9 mouse cellular contexts compared by ENCODE assay signal in the genomic region with DNA sequence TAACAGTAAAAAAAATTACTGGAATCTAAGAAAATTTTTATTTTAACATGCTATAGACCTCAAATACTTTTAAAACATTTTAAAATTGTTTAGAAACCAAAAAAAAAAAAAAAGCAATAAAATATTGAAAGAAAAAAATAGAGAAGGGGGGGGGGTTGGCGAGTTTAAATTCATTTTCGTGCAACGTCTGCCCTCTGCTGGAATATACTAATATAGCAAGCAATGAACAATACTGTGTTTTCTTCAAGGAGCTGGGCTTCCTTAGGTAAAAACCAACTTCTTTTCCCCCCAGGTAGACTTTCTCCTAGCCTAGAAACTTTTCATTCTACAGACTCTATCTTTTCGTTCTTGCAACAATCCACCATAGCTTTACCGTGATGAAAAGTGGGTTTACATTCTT. TPM values are rescaled to one million over a fixed set of nuclear protein-coding genes. Genes with fewer than 3 reads are reported as not detected.
DNase-seq lines count a peak whose midpoint lies in the region; ATAC-seq and TF ChIP-seq lines count a peak whose summit lies in the region.
"Had no signal": no experiment of that assay in that cellular context is flagged by ENCODE, and none has a peak within 500 bp of the region (broad histone marks: within the 10 kb centered on the region; RNA-seq: fewer than 3 reads in every experiment).

No protein-coding gene starts in this region.

- no peak for ATAC-seq in lung, postnatal 0 days

- peaks cover 5 to 19% of the 10 kb centered on the region in 2 experiments; a peak in 3 of 4 replicates for H3K36me3 ChIP-seq in MEL (ENCODE audit: control insufficient read depth in 1 of 2, insufficient read depth in 2 of 2, low read length in 2 of 2)
- no peaks in the 10 kb centered on the region for H3K36me3 ChIP-seq in lung, postnatal 0 days (ENCODE audit: insufficient read depth, low read length)
- H3K36me3 ChIP-seq: midbrain, embryonic 12.5 days had no signal

- peak overlapping the region in 1 of 2 experiments; percentile 7; a peak in 1 of 4 replicates for H3K4me3 ChIP-seq in MEL (ENCODE audit: control insufficient read depth in 1 of 2, insufficient read depth in 1 of 2, low read depth in 2 of 2, low read length in 2 of 2)
- H3K4me3 ChIP-seq in lung, postnatal 0 days (ENCODE audit: low read depth, low read length): no peak overlapping the region
- H3K4me3 ChIP-seq: midbrain, embryonic 12.5 days had no signal

- no peaks in the 10 kb centered on the region for H3K9me3 ChIP-seq in MEL (replicated peaks; ENCODE audit: insufficient read depth, low read length)
- no peaks in the 10 kb centered on the region for H3K9me3 ChIP-seq in lung, postnatal 0 days (ENCODE audit: low read length)
- H3K9me3 ChIP-seq: midbrain, embryonic 12.5 days had no signal

- TF ChIP-seq POLR2A in MEL (IDR thresholded peaks at IDR 0.05; ENCODE audit: control insufficient read depth in 1 of 2, insufficient read depth in 1 of 2, low read depth in 1 of 2, low read length in 2 of 2, poor library complexity in 1 of 2): no peak

- H3K9ac ChIP-seq in MEL (ENCODE audit: control insufficient read depth, low read depth, low read length, poor library complexity, severe bottlenecking): no peak overlapping the region
- no peak overlapping the region for H3K9ac ChIP-seq in lung, postnatal 0 days (replicated peaks; ENCODE audit: low read depth)
- H3K9ac ChIP-seq: midbrain, embryonic 12.5 days had no signal

- TF ChIP-seq CTCF in MEL (IDR thresholded peaks at IDR 0.05 in 2 of 3, conservative IDR thresholded peaks at IDR 0.05 in 1 of 3; ENCODE audit: control insufficient read depth in 1 of 3, insufficient read depth in 1 of 3, low read depth in 2 of 3, low read length in 3 of 3, poor library complexity in 1 of 3, severe bottlenecking in 1 of 3): peak; percentile 11 to 65 (median 26); a peak in 4 of 6 replicates
- peak; percentile 63 for TF ChIP-seq CTCF in lung, postnatal 0 days (IDR thresholded peaks at IDR 0.05)

- TF ChIP-seq EP300 in MEL (IDR thresholded peaks at IDR 0.05; ENCODE audit: low read depth in 1 of 2, low read length in 2 of 2): no peak
- TF ChIP-seq EP300 in lung, postnatal 0 days (IDR thresholded peaks at IDR 0.05): no peak

- no peak overlapping the region for H3K27ac ChIP-seq in MEL (ENCODE audit: control insufficient read depth, low read depth, low read length)
- no peak overlapping the region for H3K27ac ChIP-seq in lung, postnatal 0 days (ENCODE audit: low read length)
- H3K27ac ChIP-seq: midbrain, embryonic 12.5 days had no signal

- no peaks in the 10 kb centered on the region for H3K27me3 ChIP-seq in MEL (ENCODE audit: control insufficient read depth in 1 of 2, insufficient read depth in 2 of 2, low read length in 2 of 2)
- no peaks in the 10 kb centered on the region for H3K27me3 ChIP-seq in lung, postnatal 0 days (replicated peaks; ENCODE audit: insufficient read depth, low read length)
- H3K27me3 ChIP-seq: midbrain, embryonic 12.5 days had no signal

- WGBS in lung, postnatal 0 days: 8% methylated on average over 5 of the region's 5 CpGs

- DNase-seq in cerebellum, postnatal 14 days: peak; percentile 16 to 51
- no peak for DNase-seq in cerebellum, adult 18-20 months
- DNase-seq in kidney, postnatal 36 days: peak; percentile 6 to 27
- DNase-seq in kidney, adult 8-10 months: no peak
- DNase-seq in MEL (ENCODE audit: low read depth, low spot score): peak; percentile 72
- DNase-seq in lung, postnatal 0 days (ENCODE audit: low spot score): peak; percentile 37
- no peak for DNase-seq in ovary, postnatal 36 days (ENCODE audit: low spot score)
- no peak for DNase-seq in urinary bladder, postnatal 25 days (ENCODE audit: low spot score)

- peaks cover 5 to 19% of the 10 kb centered on the region in 2 experiments; a peak in 3 of 4 replicates for H3K4me1 ChIP-seq in MEL (ENCODE audit: control insufficient read depth in 1 of 2, insufficient read depth in 2 of 2, low read length in 2 of 2)
- H3K4me1 ChIP-seq in lung, postnatal 0 days (ENCODE audit: insufficient read depth, low read depth, low read length): no peaks in the 10 kb centered on the region
- H3K4me1 ChIP-seq: midbrain, embryonic 12.5 days had no signal

- no peaks in the 10 kb centered on the region for H3K79me2 ChIP-seq in MEL (ENCODE audit: control insufficient read depth, insufficient read depth, low read length, poor library complexity)

- peak; percentile 81 for TF ChIP-seq RAD21 in MEL (IDR thresholded peaks at IDR 0.05; ENCODE audit: low read depth, low read length)

- no peak overlapping the region for H3K4me2 ChIP-seq in lung, postnatal 0 days (replicated peaks; ENCODE audit: low read depth, low read length)
- H3K4me2 ChIP-seq: midbrain, embryonic 12.5 days had no signal

TF ChIP-seq in MEL, 35 proteins besides CTCF, POLR2A, EP300 and RAD21:
- peak; percentile 66 for TF ChIP-seq SMC3 (IDR thresholded peaks at IDR 0.05; ENCODE audit: low read depth, low read length)
- TF ChIP-seq MYB (IDR thresholded peaks at IDR 0.05; ENCODE audit: low read depth, low read length): no peak
- 0 out of 2 replicates have a peak, but pooled peaks have one; percentile 31 for TF ChIP-seq ETS1 (IDR thresholded peaks at IDR 0.05; ENCODE audit: low read depth, low read length)
- TF ChIP-seq MAZ (IDR thresholded peaks at IDR 0.05; ENCODE audit: low read depth, low read length): peak; percentile 88
- no peak for TF ChIP-seq MAFK (IDR thresholded peaks at IDR 0.05; ENCODE audit: borderline replicate concordance, low read depth, low read length)
- TF ChIP-seq JUND (IDR thresholded peaks at IDR 0.05; ENCODE audit: low read depth, low read length): no peak
- TF ChIP-seq HCFC1 (IDR thresholded peaks at IDR 0.05; ENCODE audit: low read depth, low read length): no peak
- TF ChIP-seq POLR2AphosphoS5 (IDR thresholded peaks at IDR 0.05; ENCODE audit: borderline replicate concordance, low read depth, low read length): no peak
- 0 out of 2 replicates have a peak, but pooled peaks have one; percentile 24 for TF ChIP-seq TCF12 (IDR thresholded peaks at IDR 0.05; ENCODE audit: low read depth, low read length)
- no peak for TF ChIP-seq TBP (IDR thresholded peaks at IDR 0.05; ENCODE audit: low read depth, low read length)
- TF ChIP-seq ZNF384 (IDR thresholded peaks at IDR 0.05; ENCODE audit: low read depth, low read length): peak; percentile 94
- TF ChIP-seq SIN3A (IDR thresholded peaks at IDR 0.05; ENCODE audit: low read length): peak; percentile 34; the same call in 1 of the 2 replicates
- peak; percentile 68 for TF ChIP-seq ZC3H11A (IDR thresholded peaks at IDR 0.05; ENCODE audit: low read depth, low read length)

RNA-seq across cellular contexts. Expression of a gene that starts 18.3 kb away (rescaled TPM):
- 11.4 and 12.8 TPM in 2 replicates for total RNA-seq in MEL (2012; rRNA removed)
- polyA plus RNA-seq in MEL (2012; ENCODE audit: insufficient read depth in 1 of 2, insufficient read length in 2 of 2, low read depth in 1 of 2, low replicate concordance in 2 of 2, missing spikeins in 1 of 2): 10 to 100 TPM; 41.5 to 71.9 TPM
- 7.5 and 8.7 TPM in 2 replicates for polyA plus RNA-seq in lung, postnatal 0 days (2015; fragmentation: Nextera tagmentation; extraction: Ambion mirVana)

RNA-seq across cellular contexts. Expression of a gene that starts 36.4 kb away (rescaled TPM):
- 6.2 and 9.0 TPM in 2 replicates for total RNA-seq in MEL (2012; rRNA removed)
- polyA plus RNA-seq in MEL (2012; ENCODE audit: insufficient read depth in 1 of 2, insufficient read length in 2 of 2, low read depth in 1 of 2, low replicate concordance in 2 of 2, missing spikeins in 1 of 2): 10 to 100 TPM in 1 of 2 experiments, not detected in 1; 17.9 TPM
- 4.9 and 5.9 TPM in 2 replicates for polyA plus RNA-seq in lung, postnatal 0 days (2015; fragmentation: Nextera tagmentation; extraction: Ambion mirVana)

RNA-seq across cellular contexts. Expression of a gene that starts 53.9 kb away (rescaled TPM):
- 0.07 and 0.23 TPM in 2 replicates for total RNA-seq in MEL (2012; rRNA removed)
- under 1 TPM in 1 of 2 experiments, not detected in 1; 0.17 TPM for polyA plus RNA-seq in MEL (2012; ENCODE audit: insufficient read depth in 1 of 2, insufficient read length in 2 of 2, low read depth in 1 of 2, low replicate concordance in 2 of 2, missing spikeins in 1 of 2)
- polyA plus RNA-seq in lung, postnatal 0 days (2015; fragmentation: Nextera tagmentation; extraction: Ambion mirVana): 0.90 and 1.1 TPM in 2 replicates

Comparison
In these comparisons a context has a peak if more than half of its experiments do, and no peak if none do; other contexts are left out.
1. DNase-seq: peak in cerebellum, postnatal 14 days (2 of 2), kidney, postnatal 36 days (2 of 2), MEL (single experiment) and lung, postnatal 0 days (single experiment); none in cerebellum, adult 18-20 months (0 of 2), kidney, adult 8-10 months (0 of 2), ovary, postnatal 36 days (single experiment) and urinary bladder, postnatal 25 days (single experiment).